Mouse (Mus musculus) retina, embryonic 14.5 days (tissue): ENCODE data around the gene Cercam.

ENCODE experiments used
- DNase-seq: peaks from one replicate; pipeline ENCODE4 v3.0.0-alpha.2; 2015; ENCODE audit warnings: low spot score

Cercam gene

DNA sequence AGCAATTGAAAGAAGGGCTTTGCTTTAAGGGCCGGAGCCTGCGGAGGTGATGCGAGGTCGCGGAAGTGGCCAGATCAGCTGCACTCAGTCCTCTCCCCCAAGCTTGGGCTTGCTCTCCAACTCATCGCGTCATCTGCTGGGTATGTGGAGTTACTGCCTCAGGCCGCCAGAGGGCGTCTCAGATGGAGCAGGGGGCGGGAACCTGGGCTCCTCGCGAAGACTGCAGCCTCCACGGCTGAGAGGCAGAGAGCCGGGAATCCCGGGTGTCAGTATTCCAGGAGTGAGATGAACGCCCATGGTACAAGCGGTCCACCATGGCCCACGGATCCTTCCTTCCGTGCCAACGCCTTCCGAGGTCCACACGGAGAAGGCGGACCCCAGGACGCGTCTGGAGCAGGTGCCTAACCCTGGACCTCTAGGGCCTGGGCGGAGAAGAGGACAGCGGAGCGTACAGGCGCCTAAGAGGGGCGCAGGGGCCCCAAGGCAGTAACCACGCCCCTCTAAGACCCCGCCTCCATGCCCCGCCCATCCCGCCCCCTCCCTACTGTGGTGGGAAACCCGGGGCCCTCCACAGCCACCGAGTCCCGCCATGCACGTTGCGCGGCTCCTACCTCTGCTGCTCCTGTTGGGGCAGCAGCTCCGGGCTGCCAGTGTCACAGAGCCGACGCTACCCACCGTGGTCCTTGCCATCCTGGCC lies at the start of gene Cercam:
Gene Cercam (plus strand): TSS at position 216 of the 697 bp plus-strand sequence.
- DNase-seq: peak; percentile 91

DNA sequence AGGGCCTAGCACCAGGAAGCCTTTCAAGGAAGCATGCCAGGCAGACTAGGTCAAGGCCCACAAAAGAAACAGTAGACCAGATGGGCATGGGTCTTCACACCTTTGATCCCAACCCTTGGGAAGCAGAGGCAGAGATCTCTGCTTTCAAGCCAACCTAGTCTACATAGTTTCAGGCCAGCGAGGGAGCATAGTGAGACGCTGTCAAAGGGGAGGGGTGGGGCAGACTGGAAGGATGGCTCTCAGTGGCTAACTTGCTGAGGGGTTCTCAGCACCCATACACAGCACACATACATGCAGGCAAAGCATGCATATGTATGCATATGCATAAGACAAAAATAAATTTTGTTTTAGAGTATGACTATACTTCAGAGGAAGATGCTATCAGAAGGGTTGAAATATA lies 49.6 kb upstream of the Cercam start:
- no peak for DNase-seq

DNA sequence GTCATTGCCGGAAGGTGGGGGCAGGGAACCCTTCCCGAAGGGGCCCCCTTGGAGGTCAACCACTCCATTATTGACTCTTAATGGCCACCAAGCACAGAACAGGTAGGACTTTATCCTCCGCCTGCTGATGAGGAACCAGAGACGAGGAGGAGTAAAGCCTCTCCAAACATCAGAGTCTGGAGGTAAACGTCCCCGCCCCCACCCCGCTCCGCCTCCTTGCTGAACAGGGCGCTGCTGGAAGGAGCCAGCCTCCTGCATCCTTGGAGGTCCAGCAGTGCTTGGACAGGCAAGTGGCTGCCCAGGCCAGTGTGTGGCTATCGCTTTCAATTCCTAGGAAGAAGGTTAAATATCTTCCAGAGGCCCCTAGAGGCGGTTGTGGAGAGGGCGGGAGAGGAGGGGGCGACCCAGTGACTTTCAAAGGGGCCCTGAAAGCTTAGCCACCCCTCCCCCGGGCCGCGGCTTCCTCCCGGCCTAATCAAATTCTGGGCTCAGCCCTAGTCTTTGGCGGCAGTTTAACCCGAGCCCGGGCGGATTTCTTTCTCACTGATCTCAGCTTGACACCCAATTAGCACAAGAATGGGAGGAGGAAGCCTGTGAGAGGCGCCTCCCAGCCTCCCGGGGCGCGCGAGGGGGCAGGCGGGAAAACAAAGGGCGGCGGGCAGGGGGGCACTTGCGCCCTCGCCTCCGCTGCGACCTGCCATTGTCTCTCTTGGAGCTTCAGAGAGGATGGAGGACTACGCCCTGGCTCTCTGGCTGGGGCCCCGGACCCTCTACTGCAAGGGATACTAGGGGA lies 48.7 kb upstream of the Cercam start, which contains the start of gene Urm1:
Gene Urm1 (plus strand): TSS at position 51 of the 793 bp plus-strand sequence.
- peak; percentile 90 for DNase-seq

DNA sequence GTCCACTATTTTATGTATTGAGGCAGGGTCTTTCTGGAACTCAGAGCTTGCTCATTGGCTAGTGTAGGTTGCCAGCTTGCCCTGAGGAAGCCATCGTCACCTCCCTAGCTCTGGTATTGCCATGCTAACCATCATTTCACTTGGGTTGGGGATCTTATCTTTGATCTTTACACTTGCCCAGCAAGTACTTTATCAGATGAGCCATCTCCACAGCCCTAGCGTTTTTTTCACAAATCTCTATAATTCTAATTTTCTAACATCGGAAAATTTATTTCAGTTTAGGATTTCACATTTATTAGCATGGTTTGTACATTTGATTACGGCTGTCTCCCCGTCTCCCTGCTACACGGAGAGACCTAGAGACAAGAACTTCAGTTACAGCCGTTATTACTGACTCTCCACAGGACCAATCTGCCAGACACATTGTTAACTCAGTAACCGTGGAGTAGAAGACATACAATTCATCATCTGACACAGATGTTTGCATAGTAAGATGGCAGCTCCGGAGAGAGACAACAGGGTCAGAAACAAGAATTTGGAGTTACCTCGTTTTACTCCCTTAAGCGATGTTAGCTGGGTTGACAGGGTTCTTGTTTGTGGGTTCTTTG lies 42.5 kb upstream of the Cercam start:
- no peak for DNase-seq

DNA sequence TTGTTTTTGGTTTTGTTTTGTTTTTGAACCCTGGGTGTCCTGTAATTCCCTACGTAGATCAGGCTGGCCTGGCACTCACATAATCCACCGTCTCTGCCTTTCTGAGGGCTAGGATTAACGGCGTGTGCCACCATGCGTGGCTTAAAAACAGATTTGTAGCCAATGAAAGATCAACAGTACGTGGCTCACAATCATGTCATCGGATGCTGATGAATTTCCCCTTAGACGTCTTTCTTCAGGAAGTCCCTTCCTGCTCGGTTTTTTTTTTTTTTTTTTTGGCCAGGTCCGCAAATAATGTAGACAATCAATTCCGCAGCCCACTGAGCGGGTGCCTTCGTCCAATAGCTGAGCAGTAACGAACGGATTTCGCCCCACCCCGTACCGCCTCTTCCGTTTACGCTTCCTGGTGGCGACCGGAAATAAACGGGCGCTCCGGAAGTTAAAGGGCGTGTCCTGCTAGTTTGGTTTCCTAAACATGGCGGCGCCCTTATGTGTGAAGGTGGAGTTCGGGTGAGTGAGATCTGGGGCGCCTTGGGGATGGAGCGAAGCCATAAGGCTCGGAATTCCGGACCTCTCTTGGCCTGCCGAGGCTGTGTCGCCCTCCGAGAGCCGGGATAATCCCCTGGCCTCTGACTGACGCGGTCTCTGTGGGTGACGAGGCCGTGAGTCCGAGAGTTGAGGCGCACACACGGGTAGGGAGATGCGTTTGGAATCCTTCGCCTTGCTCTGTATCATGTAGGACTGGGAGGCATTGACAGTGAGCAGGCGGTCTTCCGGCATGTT lies 41.8 kb upstream of the Cercam start:
- peak; percentile 98 for DNase-seq

DNA sequence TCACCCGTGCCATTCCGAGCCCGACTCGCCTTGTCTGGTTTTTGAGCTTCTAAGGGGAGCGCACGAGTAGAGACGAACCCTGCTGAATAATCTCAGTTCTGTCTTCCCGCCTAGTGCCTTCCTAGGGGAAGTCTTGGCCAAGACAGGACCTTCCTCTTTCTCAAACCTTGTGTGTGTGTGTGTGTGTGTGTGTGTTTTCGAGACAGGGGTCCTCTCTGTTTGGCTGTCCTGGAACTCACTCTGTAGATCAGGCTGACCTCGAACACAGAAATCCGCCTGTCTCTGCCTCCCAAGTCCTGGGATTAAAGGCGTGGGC lies 41.3 kb upstream of the Cercam start:
- no peak for DNase-seq

DNA sequence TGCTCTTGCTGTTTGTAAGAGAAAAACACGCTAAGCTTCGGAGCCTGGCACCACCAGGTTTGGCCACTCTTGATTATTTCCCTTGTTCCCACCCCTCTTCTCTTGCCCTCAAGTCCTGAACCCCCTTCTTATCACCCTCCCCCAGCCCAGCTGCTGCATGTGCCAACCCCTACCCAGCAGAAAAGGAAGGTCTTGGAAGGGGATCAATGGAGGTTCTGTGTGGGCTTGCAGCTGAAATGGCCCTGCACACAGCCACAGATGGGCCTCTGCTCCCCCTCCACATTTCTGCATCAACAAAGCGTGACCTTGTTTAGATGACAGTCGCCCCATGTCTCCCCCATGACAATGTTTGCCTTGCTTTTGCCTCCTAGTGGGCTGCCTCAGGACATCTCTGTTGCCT lies 37.9 kb upstream of the Cercam start:
- DNase-seq: no peak

DNA sequence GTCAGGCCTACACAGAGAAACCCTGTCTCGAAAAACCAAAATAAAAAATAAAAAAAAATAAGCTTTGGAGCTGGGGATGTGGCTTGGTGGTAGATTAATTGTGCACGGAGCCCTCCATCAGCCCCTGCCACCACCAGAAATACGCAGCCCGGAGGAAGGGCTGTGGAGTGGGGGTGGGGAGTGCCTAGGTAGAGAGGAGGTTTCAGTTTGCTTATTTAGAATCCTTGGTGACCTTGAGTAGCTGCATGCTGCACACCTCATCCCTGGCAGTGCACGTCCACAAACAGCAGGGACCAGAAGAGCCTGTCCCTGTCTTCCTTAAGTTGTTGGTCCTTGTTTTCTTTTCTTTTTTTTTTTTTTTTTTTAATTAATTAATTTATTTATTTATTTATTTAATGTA lies 35.2 kb upstream of the Cercam start:
- no peak for DNase-seq

DNA sequence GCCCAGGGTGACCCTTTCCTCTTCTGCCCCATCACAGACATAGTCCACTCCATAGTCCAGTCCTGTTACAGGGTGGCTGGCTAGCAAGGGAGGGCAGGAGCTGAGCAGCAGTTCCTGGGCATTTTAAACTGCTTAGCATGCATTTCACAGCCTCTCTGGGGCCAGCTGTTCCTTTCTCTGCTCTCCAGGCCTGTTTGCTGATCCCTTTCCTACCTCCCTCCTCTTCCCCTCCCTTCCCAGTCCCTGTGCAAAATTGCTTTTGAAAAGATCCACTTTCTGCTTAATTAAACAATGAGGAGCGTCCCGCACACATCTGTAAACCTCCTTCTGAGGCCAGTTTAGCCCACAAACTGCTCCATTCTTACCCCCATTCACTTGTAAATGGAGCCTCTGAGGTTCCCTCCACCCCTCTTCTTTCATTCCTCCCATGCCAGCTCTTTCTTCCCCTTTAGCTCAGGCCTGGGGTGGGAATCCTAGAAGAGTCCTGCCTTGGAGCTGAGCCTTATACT lies 33.5 kb upstream of the Cercam start:
- DNase-seq: no peak

DNA sequence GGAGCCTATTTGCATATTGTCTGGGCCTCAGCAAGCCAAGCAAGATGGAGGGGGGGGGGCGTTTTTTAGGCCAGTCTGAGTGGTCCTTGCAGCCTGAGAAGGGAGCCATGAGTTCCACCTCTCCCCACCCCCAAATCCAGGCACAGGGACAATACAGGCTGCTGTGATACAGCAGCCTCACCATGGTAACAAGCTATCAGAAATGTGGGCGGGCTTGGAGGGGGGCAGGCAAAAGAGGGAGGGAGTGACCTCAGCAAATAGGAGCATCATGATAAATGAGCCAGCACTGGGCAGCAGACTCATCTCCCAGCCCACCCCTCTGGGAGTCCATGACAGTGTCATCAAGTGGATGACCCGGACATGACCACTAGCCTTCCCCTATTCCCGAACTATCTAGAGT lies 29.5 kb upstream of the Cercam start:
- peak; percentile 45 for DNase-seq

DNA sequence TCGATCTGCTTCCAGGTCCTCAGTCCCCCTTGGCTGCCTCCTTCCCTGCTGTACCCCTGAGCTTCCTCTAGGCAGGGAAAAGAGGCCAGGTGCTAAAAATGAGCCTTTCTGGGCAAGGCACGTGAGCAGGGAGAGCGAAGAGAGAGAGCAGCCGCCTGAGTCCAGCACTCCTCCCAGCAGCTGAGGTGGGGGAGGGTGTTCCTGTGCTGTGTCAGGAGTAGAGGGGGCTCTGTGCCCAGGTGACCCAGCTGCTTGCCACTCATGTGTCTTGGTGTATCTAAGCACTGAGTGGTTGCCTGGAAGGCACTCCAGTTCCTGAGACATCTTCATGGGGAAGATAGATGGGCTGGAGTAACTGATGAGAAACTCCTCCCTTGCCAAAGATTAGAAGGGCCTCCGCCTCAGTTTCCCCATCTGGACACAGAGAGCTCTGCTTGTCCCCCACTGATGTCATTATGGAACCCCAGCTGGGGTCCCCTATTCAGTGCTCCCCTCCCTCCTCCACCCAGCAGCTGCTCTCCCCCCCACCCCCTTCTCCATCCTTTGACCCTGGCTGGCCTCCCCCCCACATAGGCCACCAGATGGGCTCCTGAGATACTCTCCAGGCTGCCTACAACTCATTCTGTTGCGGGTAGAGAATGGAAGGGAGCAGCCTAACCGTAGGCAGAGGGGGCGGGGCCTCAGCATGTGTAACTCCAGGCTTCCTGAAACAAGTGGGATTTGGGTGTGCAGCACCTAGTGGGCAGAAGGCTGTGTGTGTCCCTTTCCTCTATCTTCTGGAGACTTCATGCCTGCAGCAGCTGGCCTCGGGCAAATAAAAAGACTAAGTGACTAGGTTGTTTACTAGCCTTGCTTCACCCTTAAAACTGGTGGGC lies 25.5 kb upstream of the Cercam start:
- no peak for DNase-seq

DNA sequence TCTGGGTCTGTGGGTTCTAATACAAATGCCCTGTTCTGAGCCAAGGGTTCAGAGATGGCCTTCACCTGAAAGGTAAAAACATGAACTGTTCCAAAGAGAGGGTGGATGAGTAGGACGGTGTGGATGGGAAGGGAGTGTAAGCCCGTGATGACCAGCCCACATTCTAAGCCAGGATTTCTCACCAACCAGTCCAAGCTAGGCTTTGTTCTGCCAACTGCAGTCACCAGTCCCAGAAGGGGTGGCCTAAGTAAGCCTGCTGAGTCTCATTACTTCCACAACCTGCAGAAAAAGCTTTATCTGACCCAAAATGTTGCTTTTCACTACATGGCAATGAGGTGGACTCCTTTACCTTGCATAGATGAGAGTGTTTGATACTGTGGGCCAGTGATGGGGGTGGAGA lies 24.8 kb upstream of the Cercam start:
- DNase-seq: no peak

DNA sequence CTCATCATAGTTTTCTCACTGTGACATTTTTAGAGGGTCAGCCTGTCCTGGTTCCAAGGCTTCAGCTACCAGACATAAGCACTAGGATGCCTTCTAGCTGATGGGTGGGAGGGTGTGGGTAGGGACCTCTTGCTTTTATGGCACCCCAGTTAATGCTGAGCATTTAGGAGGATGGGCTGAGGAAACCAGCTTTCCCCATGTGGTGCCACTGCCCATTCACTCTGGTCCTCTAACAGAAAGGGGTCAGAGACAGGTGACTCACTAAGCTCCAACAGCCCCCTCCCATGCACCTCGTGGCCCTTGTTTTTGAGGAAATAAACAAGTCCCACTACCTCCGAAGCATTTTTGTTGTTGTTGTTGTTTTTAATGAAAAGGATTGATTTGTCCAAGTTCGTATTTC lies 24.3 kb upstream of the Cercam start:
- no peak for DNase-seq

DNA sequence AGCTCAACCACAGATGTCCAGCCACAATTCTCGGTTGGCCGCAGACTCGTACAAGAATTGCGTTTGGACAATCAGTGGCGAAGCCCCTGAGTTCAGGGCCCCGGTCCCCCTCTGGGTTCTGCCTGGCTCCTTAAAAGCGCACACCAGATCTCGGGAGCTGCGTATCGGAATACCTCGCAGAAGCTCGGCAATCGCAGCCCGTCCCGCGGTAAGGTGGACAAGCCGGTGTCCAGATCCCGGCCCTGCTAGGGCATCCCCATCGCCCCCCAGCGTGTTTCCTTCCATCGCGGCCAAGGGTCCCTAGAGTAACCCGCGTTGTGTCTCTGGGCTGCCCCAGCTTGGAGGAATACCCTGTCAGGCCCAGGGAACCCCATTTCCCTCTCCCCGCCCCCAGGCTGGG lies 23.3 kb upstream of the Cercam start:
- DNase-seq: peak; percentile 34

DNA sequence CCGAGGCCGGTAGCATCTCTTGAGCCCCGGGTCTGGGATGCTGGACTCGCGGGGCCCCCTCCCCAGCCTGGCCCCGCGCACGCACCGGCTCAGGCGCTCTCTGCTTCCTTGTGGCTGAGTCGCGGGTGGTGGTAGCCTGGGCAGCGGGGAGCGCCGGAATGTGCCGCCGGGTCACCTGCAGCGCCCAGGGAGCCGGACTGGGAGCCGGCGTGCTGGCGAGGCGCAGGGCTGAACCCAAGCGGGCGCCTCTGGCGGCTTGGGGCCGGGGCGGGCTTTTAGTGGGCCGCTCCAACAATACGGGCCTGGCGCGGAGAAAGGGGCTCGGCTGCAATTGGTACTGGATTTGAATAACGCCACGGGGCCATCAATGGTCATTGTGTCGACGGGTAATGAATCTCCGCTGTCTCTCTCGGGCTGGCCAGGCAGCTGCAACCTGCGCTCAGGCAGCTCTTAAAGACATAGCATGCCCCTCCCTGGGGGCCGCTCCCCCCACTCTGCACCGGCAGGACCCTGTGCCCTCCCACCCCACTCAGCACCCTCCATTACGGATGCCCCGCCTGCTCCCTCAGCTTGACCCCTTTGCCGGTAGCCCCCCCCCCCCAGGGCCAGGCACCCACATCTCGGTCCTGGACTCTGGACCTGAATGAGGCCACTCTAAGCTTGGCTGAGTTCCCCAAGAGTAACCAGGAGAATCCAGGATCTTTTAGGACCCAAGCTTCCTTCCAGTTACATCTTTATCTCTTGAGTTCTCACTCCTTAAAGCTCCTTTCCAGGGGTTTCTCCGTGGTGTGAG lies 22.7 kb upstream of the Cercam start:
- DNase-seq: peak; percentile 57

DNA sequence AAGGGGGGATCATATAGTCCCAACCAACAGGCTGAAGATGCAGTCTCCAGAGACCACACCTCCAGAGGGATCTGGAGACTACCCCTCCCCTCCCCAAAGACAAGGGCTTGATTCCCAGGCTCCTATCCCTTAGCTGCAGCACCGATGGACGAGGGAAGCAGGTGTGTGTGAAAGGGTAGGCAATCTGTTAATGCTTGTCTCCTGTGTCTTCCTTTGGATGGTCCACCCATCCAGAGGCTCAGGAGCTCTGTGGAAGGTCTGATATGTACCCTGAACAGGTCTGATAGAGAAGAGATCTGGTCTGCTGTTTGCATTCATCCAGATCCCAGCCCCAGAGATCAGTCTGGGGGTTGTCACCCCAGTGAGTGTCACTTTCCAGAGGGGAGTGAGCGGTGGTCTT lies 22.1 kb upstream of the Cercam start:
- DNase-seq: no peak

DNA sequence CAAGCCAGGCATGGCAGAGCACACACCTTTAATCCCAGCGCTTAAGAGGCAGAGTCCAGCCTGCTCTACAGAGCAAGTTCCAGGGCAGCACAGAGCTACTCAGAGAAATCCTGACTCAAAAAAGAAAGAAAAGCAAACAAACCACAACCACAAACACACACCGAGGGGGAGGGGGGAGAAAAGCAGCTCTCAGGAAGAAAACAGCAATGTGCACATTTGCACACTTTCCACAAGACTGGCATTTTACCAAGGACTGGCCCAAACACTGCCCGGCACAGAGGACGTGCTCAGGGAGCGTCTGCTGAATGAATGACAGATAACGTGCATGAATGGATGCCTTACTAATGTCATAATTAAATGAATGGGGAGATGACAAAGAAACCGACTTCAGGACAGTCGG lies 19.9 kb upstream of the Cercam start:
- DNase-seq: no peak

DNA sequence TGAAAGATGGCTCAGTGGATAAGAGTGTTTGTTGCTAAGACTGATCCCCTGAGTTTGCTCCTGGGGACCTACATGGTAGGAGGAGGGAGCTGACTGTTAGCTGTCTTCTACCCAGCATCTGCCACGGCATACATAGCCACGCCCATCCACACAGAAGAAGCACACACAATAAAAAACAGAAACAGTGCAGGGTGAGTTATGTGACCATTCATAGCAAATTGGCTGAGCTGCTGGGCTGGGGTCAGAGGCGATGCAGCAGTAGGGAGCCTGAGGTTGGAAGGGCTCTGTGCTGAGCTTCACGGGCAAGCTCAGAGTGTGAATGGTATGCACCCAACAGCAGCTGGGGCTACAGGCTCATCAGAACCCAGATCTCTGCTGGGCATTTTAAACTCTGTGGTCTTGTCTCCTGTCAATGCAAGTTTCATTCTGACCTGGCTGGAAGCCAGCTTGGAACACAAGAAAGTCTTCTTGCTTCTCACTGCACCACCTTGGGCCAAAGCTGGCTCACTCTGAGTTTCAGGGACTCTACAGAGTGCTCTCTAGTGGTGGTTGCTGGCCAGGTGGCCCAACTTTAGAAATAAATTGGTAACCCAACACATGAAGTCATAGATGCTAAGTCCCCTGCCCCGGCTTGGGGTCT lies 19.0 kb upstream of the Cercam start:
- no peak for DNase-seq

DNA sequence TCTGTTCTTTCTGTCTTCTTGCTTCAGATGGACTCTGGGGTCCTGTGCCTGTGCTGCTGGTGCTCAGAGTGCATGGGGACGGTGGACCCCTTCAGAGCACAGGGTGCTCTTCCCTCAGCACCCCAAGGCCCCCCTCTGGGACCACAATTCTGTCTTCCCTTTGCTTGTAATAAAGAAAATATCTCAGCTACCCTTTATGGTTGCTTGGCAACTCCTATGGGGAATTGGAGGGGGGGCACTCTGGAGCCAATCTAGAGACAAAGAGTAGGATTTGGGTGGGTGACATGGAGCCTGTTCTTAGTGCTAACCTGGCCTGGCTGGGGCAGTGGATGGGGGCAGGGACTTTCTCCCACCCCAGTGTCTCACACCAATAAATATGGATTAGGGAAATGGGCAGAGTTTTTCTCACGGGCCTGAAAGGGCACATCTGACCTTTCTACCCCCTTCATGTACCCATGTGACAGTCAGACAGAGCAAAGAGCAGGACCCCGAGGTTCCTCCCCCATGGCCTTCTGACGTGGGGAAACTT lies 15.9 kb upstream of the Cercam start:
- DNase-seq: no peak

DNA sequence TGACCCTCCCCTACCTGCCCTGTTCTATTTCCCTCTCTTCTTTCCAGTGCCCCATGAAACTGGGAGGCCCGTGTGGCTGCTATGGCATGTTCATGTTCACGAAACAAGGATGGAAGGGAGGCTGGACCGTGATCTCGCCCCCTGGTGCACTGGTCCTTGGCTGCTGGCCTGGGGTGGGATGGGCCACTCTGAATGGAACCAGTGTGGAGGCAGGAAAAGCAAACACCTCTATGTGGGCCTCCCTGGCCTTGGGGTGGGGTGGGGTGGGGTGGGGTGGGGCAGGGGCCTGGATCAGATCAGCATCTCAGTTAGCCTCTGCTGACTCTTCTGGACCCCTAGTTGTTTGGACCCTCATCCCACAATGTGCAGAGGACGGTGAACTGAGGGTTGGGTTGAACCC lies 15.2 kb upstream of the Cercam start:
- no peak for DNase-seq
